Mouse (Mus musculus) megakaryocyte, embryonic 14.5 days (primary cell): ENCODE data around the gene Nr1d2.

Experiments
- FLI1 ChIP-seq: IDR thresholded peaks from 2 replicates; pipeline ENCODE4 v1.6.1; 2012; ENCODE audit warnings: low read length, inconsistent platforms, mixed read lengths
- GATA1 ChIP-seq: IDR thresholded peaks from 3 replicates; pipeline ENCODE4 v1.6.1; 2012; ENCODE audit warnings: mixed read lengths, low read length, inconsistent platforms, borderline replicate concordance

DNA sequence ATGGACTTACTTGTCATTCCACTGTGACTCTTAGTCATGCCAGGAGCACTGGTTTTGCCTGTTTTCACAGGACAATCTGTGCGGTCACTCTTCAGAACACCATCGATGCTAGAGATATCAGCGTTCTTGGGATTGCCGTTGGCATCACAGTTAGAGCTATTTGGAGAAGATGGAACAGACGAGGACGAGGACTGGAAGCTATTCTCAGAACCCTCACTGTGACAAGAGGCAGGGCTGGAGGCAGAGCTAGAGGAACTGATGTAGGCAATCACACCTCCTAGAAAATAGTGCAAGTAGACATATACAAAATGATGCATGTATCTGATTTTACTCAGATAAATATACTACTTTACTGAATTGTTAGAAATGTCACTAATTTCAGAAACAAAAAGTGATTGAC lies 16.9 kb downstream of the Nr1d2 start:
- no peak for TF ChIP-seq GATA1
- no peak for TF ChIP-seq FLI1
